Mouse (Mus musculus): ENCODE data around the gene Ift81. TPM values are rescaled to one million over a fixed set of nuclear protein-coding genes. Genes with fewer than 3 reads are reported as not detected.

Gene Ift81
- polyA plus RNA-seq, 1 experiment: 7.7 TPM

DNA sequence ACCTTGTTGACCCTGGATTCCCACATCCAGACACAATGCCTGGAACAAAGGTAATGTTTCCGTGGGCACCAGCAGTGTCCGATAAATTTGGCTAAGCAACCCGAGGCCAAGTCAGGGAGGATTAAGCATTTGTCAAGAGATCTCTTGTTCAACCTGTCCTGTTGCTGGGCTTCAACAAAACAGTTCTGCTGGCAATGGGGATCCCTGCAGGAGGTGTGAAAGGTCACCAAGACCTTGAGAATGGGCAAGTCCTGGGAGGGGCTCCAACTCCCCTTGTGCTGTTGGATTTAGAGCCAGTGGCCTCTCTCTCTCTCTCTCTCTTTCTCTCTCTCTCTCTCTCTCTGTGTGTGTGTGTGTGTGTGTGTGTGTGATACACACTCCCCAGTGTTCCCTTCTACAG is 90.1 kb downstream of the Ift81 start:
- Histone ChIP-seq H3K4me1 (ENCODE audit: control insufficient read depth, insufficient read depth, low read length) (no peaks in the 10 kb centered on the region), H3K27ac (ENCODE audit: insufficient read depth, low read depth, low read length) (no peak overlapping the region), H3K4me3 (ENCODE audit: insufficient read depth, low read length) (no peak overlapping the region)
- TF ChIP-seq POLR2A (IDR thresholded peaks at IDR 0.05; ENCODE audit: borderline replicate concordance, low read depth, low read length): no peak
- no peak for TF ChIP-seq CTCF (IDR thresholded peaks at IDR 0.05; ENCODE audit: low read depth, low read length)

DNA sequence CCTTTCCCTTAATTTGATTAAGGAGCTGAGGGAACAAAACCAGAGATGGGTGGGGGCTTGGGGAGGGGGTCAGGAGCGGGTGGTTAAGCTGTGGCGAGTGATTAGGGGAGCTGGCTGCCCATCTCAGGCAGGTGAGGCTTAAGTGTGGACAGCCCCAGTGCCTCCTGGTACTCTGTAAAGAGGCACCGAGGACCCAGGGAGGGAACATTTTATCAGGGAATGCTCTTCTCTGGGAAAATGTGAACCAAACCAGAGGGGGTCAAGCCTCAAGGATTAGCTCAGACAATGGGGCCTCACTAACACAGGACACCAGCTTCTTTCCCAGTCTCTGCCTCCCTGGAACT is 93.2 kb downstream of the Ift81 start:
- Histone ChIP-seq H3K4me1 (ENCODE audit: control insufficient read depth, insufficient read depth, low read length) (peaks cover 7% of the 10 kb centered on the region), H3K27ac (ENCODE audit: insufficient read depth, low read depth, low read length) (no peak overlapping the region), H3K4me3 (ENCODE audit: insufficient read depth, low read length) (no peak overlapping the region)
- TF ChIP-seq POLR2A (IDR thresholded peaks at IDR 0.05; ENCODE audit: borderline replicate concordance, low read depth, low read length) (no peak), CTCF (IDR thresholded peaks at IDR 0.05; ENCODE audit: low read depth, low read length) (no peak)

DNA sequence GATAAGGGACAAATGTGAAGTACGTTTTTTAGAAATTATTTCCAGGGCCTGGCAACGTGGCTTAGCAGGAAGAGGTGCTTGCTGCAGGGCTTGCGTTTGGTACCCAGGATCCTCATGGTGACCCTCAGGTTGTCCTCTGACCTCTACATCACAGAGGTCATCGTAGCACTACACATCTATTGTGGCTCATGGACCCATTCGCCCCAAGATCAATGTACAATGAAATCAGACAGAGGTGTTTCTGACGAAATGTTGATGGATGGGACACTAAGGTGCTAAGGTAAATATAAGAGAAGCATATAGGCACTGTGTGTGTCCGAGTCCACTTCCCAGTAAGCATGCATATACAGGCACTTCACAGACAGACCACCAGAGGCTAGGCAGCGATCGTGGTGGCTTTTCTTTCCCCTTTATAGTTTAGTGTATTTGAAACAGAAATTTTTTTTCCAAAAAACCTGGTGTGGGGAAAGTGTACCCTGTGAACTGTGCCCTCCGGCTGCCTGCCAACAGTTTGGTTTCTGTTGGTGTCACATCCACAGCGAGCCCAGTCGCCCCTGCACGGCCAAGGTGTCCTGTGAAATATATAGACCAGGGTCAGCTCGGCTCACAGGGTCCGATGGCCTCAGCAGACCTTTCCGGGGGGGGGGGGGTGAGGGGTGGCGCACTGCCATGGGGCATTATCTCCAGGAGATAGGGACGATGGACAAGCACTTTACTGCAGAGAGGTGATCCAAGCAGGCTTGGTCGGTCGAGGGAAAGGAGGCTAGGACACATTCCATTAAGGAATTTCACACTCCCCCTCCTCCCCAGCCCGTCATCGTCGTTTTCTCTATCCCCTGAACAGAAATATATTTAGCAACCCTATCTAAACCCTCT is 93.8 kb downstream of the Ift81 start:
- H3K4me1 ChIP-seq (ENCODE audit: control insufficient read depth, insufficient read depth, low read length): peaks cover 9% of the 10 kb centered on the region
- TF ChIP-seq POLR2A (IDR thresholded peaks at IDR 0.05; ENCODE audit: borderline replicate concordance, low read depth, low read length) (no peak), CTCF (IDR thresholded peaks at IDR 0.05; ENCODE audit: low read depth, low read length) (no peak)
- no peak overlapping the region for H3K4me3 ChIP-seq (ENCODE audit: insufficient read depth, low read length)
- H3K27ac ChIP-seq (ENCODE audit: insufficient read depth, low read depth, low read length): no peak overlapping the region

DNA sequence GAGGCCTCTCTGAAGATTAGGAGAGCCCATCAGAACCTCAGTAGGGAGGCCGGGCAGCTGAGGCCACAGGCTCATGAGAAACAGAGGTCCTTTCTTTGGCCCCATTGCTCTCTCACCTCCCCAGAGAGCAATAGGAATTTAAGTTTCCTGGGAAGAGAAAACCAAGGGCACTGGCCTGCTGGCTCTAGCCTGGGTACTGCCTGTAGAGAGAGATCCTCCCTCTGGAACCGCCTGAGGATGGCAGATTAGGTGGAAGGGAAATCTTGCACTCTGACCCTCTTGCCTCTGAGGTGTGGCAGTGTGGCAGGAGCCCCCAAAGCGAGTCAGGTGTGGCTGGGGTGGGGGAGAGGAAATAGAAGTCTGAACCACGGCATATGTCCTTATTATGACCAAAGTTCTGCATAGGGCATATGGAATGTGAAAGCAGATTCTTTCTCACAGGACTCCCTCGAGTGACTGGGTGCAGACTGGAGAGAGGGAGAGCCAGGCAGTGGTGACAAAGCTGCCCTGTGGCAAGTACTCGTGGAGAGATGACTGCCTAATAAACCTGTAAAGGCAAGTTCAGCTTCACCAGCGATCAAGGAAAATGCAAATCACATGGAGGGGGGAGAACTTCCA is 95.2 kb downstream of the Ift81 start:
- TF ChIP-seq POLR2A (IDR thresholded peaks at IDR 0.05; ENCODE audit: borderline replicate concordance, low read depth, low read length) (no peak), CTCF (IDR thresholded peaks at IDR 0.05; ENCODE audit: low read depth, low read length) (no peak)
- no peak overlapping the region for H3K4me3 ChIP-seq (ENCODE audit: insufficient read depth, low read length)
- peaks cover 10% of the 10 kb centered on the region for H3K4me1 ChIP-seq (ENCODE audit: control insufficient read depth, insufficient read depth, low read length)
- H3K27ac ChIP-seq (ENCODE audit: insufficient read depth, low read depth, low read length): no peak overlapping the region

DNA sequence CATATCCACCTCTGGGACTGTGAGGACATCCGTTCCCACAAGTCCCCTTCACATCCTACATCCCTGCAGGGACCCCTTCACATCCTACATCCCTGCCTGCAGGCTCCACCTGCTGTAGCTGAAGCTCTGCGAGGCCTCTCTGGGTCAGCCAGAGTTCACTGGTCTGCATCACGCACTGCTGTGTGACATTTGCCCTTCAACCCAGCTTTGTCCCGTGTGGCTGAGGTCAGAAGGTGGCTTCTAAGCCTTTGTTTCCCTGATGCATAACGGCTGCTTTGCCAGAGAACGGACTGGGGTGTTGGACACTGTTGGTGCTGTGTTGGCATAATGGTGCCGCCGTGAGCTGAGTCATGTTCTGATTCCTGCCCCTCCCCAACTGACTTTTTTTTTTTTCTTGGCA is 96.1 kb downstream of the Ift81 start:
- no peak overlapping the region for H3K27ac ChIP-seq (ENCODE audit: insufficient read depth, low read depth, low read length)
- H3K4me3 ChIP-seq (ENCODE audit: insufficient read depth, low read length): no peak overlapping the region
- TF ChIP-seq POLR2A (IDR thresholded peaks at IDR 0.05; ENCODE audit: borderline replicate concordance, low read depth, low read length): no peak
- TF ChIP-seq CTCF (IDR thresholded peaks at IDR 0.05; ENCODE audit: low read depth, low read length): no peak

DNA sequence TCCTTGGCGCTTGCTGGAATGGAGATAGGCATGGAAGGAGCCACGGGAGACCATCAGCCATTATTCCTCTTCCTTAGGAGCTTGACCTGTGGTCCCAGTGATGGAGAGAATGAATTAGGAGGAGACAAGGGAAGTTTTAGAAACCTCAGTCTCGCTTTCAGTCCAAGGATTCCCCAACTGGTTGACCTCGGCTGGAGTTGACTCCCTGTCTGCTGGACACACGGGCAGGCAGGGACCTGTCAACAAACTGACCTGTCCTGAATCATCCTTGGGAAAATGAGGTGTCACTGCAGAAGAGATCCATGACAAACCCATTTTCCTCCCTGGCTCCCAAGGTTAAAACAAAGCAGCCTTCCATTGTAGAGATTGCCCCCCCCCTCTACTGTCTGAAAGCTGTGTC is 97.4 kb downstream of the Ift81 start:
- Histone ChIP-seq H3K27ac (ENCODE audit: insufficient read depth, low read depth, low read length) (no peak overlapping the region), H3K4me3 (ENCODE audit: insufficient read depth, low read length) (no peak overlapping the region), H3K4me1 (ENCODE audit: control insufficient read depth, insufficient read depth, low read length) (peaks cover 12% of the 10 kb centered on the region)
- TF ChIP-seq CTCF (IDR thresholded peaks at IDR 0.05; ENCODE audit: low read depth, low read length) (no peak), POLR2A (IDR thresholded peaks at IDR 0.05; ENCODE audit: borderline replicate concordance, low read depth, low read length) (no peak)

More for the DNA sequence above, 96.1 kb downstream of the Ift81 start:
- peaks cover 12% of the 10 kb centered on the region for H3K4me1 ChIP-seq (ENCODE audit: control insufficient read depth, insufficient read depth, low read length)

DNA sequence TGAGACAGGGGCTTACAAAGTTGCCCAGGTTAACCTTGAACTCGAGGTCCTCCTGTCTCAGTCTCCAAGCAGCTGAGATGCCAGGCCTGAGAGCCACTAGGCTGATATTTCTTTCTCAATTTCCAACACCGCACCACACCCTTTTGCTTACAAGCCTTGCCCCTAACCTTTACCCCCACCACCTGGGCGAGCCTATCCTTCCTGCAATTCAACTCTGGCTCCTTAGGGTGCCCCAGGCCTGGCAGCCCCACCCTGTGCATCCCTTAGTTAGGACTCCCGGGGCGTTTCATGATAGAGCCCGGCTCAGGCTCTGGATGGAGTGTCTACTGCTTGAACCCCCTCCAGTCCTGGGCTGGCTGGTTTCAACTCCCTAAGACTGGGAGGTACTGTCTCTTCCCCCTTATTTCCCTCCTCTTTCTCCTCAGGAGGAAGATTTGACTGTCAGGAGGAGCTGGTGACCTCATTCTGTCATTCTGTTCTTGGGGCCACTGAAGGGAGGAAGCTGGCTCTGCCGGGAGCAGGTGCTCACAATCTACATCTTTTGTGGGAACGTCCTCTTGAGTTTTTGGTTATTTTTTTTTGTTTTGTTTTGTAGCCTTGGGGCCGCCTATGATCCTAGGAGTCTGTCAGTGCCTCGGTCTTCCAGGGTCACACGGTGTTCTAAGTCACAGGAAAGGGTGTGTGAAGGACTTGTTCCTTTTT is 98.1 kb downstream of the Ift81 start:
- no peak overlapping the region for H3K27ac ChIP-seq (ENCODE audit: insufficient read depth, low read depth, low read length)
- H3K4me1 ChIP-seq (ENCODE audit: control insufficient read depth, insufficient read depth, low read length): peaks cover 18% of the 10 kb centered on the region
- H3K4me3 ChIP-seq (ENCODE audit: insufficient read depth, low read length): no peak overlapping the region
- TF ChIP-seq CTCF (IDR thresholded peaks at IDR 0.05; ENCODE audit: low read depth, low read length) (no peak), POLR2A (IDR thresholded peaks at IDR 0.05; ENCODE audit: borderline replicate concordance, low read depth, low read length) (no peak)

DNA sequence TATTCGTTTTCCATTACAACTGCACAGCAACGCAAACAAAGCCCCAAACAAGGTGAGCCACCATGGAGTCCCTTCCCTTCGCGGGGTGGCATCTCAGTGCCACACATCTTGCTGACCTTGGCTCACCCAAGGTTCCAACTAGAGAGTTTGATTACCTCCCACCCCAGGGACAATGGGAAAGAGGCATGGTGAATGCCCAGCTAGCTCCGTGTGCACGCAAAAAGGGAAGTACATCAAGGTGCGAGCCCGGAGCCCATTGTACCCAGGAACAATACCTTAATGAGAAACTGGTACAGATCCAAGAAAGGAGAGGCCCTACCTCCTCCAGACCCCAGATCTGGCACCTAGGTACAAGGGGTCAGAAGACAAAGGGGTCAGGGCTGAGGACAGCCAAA is 100.2 kb downstream of the Ift81 start:
- Histone ChIP-seq H3K4me1 (ENCODE audit: control insufficient read depth, insufficient read depth, low read length) (peaks cover 24% of the 10 kb centered on the region), H3K4me3 (ENCODE audit: insufficient read depth, low read length) (no peak overlapping the region), H3K27ac (ENCODE audit: insufficient read depth, low read depth, low read length) (no peak overlapping the region)
- TF ChIP-seq CTCF (IDR thresholded peaks at IDR 0.05; ENCODE audit: low read depth, low read length) (no peak), POLR2A (IDR thresholded peaks at IDR 0.05; ENCODE audit: borderline replicate concordance, low read depth, low read length) (no peak)

DNA sequence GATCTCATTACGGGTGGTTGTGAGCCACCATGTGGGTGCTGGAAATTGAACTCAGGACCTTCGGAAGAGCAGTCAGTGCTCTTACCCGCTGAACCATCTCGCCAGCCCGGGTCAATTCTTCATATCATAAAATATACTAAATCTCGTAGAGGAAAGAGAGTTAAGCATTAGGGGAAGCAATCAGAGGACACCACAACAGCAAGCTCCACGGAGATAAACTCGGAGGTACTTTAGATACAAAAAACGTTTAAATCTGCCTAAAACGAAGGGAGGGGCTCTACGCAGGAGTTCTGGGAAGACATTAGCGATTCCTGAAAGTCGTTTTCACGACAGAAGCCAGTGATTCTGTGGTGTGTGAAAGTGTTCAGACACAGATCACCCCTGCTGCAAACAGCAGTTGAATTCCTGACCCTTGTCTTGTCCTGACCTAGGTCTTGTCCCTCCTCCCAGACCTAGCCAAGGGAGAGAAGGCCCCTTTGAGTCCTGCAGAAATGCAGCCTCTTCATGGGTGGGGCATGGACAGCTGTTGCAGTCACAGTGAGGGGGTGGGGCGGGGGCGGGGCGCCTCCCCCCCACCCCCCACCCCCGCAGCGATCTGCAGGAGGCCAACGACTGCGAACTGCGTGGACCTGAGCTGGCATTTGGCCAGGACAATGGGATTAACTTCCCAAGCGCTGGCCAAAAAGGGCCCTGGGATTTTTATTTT is 100.7 kb downstream of the Ift81 start:
- Histone ChIP-seq H3K4me3 (ENCODE audit: insufficient read depth, low read length) (no peak overlapping the region), H3K4me1 (ENCODE audit: control insufficient read depth, insufficient read depth, low read length) (peaks cover 24% of the 10 kb centered on the region), H3K27ac (ENCODE audit: insufficient read depth, low read depth, low read length) (no peak overlapping the region)
- TF ChIP-seq POLR2A (IDR thresholded peaks at IDR 0.05; ENCODE audit: borderline replicate concordance, low read depth, low read length) (no peak), CTCF (IDR thresholded peaks at IDR 0.05; ENCODE audit: low read depth, low read length) (no peak)
